Mouse (Mus musculus): Measurements from ENCODE around the gene Arl13a.
"Not testable (repeated sequence)": the region's sequence is repeated elsewhere in the genome, so short reads cannot be mapped to it uniquely, and the experiment has no call there.

The Arl13a gene

GRCm38 (mm10) chrX:134187201-134187600 lies at the start of gene Arl13a:
Gene Arl13a (plus strand): TSS chrX:134187501.
- not testable (repeated sequence) for DNase-seq (ENCODE audit: low spot score)

- DNase-seq (ENCODE audit: low spot score): no peak
These were observed 47.3 kb upstream of the Arl13a start for GRCm38 (mm10) chrX:134140024-134140423.

- no peak for DNase-seq (ENCODE audit: low spot score)
These were observed 45.8 kb upstream of the Arl13a start for GRCm38 (mm10) chrX:134141551-134141950.

- DNase-seq (ENCODE audit: low spot score): no peak
These were observed 45.3 kb upstream of the Arl13a start for GRCm38 (mm10) chrX:134141986-134142385.

- DNase-seq (ENCODE audit: low spot score): no peak
These were observed 29.1 kb upstream of the Arl13a start for GRCm38 (mm10) chrX:134158151-134158550.

- DNase-seq (ENCODE audit: low spot score): no peak
These were observed 26.9 kb upstream of the Arl13a start for GRCm38 (mm10) chrX:134160442-134160841.

GRCm38 (mm10) chrX:134162043-134162720 lies 25.1 kb upstream of the Arl13a start, which contains the start of gene Xkrx:
Gene Xkrx (minus strand): TSS chrX:134162076.
- DNase-seq (ENCODE audit: low spot score): peak; percentile 6

- DNase-seq (ENCODE audit: low spot score): peak; percentile 7
These were observed 24.5 kb upstream of the Arl13a start for GRCm38 (mm10) chrX:134162826-134163225.

GRCm38 (mm10) chrX:134163484-134163883 lies 23.8 kb upstream of the Arl13a start:
- DNase-seq (ENCODE audit: low spot score): no peak

GRCm38 (mm10) chrX:134170584-134170983 lies 16.7 kb upstream of the Arl13a start:
- DNase-seq (ENCODE audit: low spot score): no peak

GRCm38 (mm10) chrX:134174699-134175098 lies 12.6 kb upstream of the Arl13a start:
- no peak for DNase-seq (ENCODE audit: low spot score)

GRCm38 (mm10) chrX:134208491-134208890 lies 21.2 kb downstream of the Arl13a start:
- no peak for DNase-seq (ENCODE audit: low spot score)

GRCm38 (mm10) chrX:134211151-134211642 lies 23.9 kb downstream of the Arl13a start:
- no peak for DNase-seq (ENCODE audit: low spot score)

GRCm38 (mm10) chrX:134218161-134218560 lies 30.9 kb downstream of the Arl13a start:
- DNase-seq (ENCODE audit: low spot score): no peak

- DNase-seq (ENCODE audit: low spot score): peak; percentile 2
These were observed 33.3 kb downstream of the Arl13a start for GRCm38 (mm10) chrX:134220618-134221017.

GRCm38 (mm10) chrX:134221856-134222255 lies 34.6 kb downstream of the Arl13a start, which contains the start of gene Nox1:
Gene Nox1 (minus strand): TSS chrX:134221956.
- no peak for DNase-seq (ENCODE audit: low spot score)

- DNase-seq (ENCODE audit: low spot score): no peak
These were observed 45.7 kb downstream of the Arl13a start for GRCm38 (mm10) chrX:134233048-134233447.

- DNase-seq (ENCODE audit: low spot score): no peak
These were observed 51.0 kb downstream of the Arl13a start for GRCm38 (mm10) chrX:134238266-134238665.

- no peak for DNase-seq (ENCODE audit: low spot score)
These were observed 58.6 kb downstream of the Arl13a start for GRCm38 (mm10) chrX:134245946-134246345.

- DNase-seq (ENCODE audit: low spot score): no peak
These were observed 60.9 kb downstream of the Arl13a start for GRCm38 (mm10) chrX:134248202-134248601.
